Mouse (Mus musculus) colon, adult 2 months (tissue): ENCODE measurements around the gene Wdr63. TPM values are rescaled to one million over a fixed set of nuclear protein-coding genes. Genes with fewer than 3 reads are reported as not detected.

Experiments
- polyA plus RNA-seq: library from polyadenylated mRNA; depleted of rRNA; stranded (reverse); fragments of >200 nt; gene quantifications from 2 replicates; pipeline ENCODE4 v1.2.3, GENCODE M21; 2012; rRNA removed

The Wdr63 gene
- polyA plus RNA-seq, result 0.59 and 0.65 TPM in 2 replicates

GRCm38 (mm10) chr3:146107921-146108571 is at the start of gene Wdr63:
Gene Wdr63 (minus strand): TSS chr3:146108130.

DNA sequence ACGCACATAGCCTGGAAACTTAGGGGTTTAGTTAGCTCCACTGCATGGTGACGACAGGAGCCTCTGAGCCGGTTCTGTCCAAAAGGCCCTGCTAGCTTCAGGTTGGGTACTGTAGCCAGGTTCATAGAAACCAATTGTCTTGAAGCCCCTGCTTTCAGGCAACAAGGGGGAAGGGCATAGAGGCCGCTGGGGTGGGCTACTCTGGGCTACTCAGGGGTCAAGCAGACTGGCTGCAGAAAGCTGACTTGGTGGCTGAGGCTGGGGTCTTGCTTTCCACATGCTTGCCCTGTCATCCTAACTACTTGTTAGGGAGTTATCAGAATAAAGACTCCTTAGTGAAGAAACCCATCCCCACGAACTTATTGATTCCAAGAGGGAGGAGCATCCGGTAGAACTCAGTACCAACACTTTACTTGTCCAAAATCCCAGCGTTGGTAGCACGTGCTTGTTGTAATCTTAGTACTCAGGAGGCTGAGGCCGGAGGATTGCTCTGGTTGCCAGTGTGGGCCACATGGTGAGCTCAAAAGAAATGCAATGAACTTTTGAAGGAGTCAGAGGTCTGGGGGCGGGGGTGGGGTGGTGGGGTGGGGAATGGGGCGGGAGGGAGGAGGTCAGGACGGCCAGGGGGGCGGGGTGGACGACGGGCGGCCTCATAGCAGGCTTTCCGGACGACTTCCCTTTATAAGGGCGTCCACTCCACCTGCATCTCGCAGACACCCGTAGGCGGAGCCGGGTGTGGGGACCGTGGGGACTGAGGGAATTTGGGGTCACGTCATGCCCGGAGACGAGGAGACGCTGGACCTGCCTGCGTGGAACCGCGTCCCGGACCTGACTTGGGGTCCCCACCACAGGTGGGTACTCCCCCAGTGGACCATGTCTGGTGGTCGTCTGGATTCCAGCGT is 41.5 kb upstream of the Wdr63 start, which contains the start of gene Mcoln2:
Mcoln2 (plus strand) TSS at position 678 of the 902 bp plus-strand sequence.

GRCm38 (mm10) chr3:146117258-146117996 is 9.5 kb upstream of the Wdr63 start, which contains the start of gene Mcoln3:
Gene Mcoln3 (plus strand): TSS chr3:146117450.

Other genes starting within 250 kb of the Wdr63 start
- 14.1 and 14.9 TPM in 2 replicates for gene Bcl10, start 185.3 kb downstream of the Wdr63 start, polyA plus RNA-seq
- gene 2410004B18Rik, start 170.1 kb downstream of the Wdr63 start, polyA plus RNA-seq, result 12.6 and 17.6 TPM in 2 replicates
- gene Syde2, start 120.3 kb downstream of the Wdr63 start, polyA plus RNA-seq, result 5.0 and 5.1 TPM in 2 replicates
- gene Mcoln3, start 9.3 kb upstream of the Wdr63 start, polyA plus RNA-seq, result 0.42 TPM in 1 of 2 replicates, not detected in the other
- gene Mcoln2, start 41.7 kb upstream of the Wdr63 start, polyA plus RNA-seq, result 7.9 and 8.2 TPM in 2 replicates
- gene Lpar3, start 112.8 kb upstream of the Wdr63 start, polyA plus RNA-seq, result 2.5 and 3.3 TPM in 2 replicates